Mouse (Mus musculus) retina, postnatal 1 day (tissue): Measurements from ENCODE around the gene Sntg2.
A peak's percentile ranks its signal among the peaks of the same experiment; 100 is the strongest.

Source experiments
- DNase-seq: peaks from one replicate; pipeline ENCODE4 v3.0.0-alpha.2; 2012

Gene Sntg2

GRCm38 (mm10) chr12:30272242-30272985 lies 100.8 kb downstream of the Sntg2 start:
- DNase-seq, result no peak

DNA sequence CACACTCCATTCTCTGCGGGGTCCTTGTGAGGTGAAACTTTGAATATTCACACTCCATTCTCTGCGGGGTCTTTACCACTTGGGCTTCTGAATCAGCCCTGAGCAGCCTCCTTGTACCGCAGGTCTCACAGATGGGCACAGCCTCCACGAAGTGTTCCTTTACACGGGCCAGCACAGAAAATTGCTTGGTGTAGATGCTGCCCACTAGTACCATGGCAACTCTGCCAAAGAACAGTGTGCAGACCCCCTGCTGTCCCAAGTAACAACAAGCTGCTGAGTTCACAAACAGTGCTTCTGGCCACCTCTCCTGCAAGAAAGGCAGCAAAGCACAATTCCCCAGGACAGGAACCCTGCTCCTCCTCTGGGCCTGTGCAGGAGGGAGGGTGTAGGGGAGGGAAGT lies 109.0 kb downstream of the Sntg2 start:
- no peak for DNase-seq

- DNase-seq, result no peak
These were observed 112.0 kb downstream of the Sntg2 start for GRCm38 (mm10) chr12:30261187-30261586.

- DNase-seq, result no peak
These were observed 114.5 kb downstream of the Sntg2 start for GRCm38 (mm10) chr12:30258641-30259040.

- DNase-seq, result no peak
These were observed 115.5 kb downstream of the Sntg2 start for GRCm38 (mm10) chr12:30257664-30258063.

DNA sequence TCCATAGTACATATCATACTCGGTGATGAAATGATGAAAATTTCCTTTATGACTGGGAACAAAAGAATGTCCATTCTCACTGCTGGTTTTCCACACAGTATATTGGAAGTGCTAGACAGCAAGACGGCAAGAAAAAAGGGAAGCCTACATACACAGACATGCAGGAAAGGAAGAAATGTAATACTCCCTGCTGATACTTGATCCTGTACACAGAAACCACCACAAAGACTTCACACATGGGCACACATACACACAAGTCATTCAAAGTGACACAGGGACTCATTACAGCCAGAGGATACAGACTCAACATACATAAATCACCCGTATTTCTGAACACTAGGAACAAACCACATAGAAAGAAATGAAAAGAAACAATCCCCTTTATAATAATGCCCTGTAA lies 117.0 kb downstream of the Sntg2 start:
- DNase-seq, result peak; percentile 17

- DNase-seq, result peak; percentile 9
These were observed 118.6 kb downstream of the Sntg2 start for GRCm38 (mm10) chr12:30254581-30254980.

- no peak for DNase-seq
These were observed 120.8 kb downstream of the Sntg2 start for GRCm38 (mm10) chr12:30252381-30252780.

- DNase-seq, result no peak
These were observed 121.8 kb downstream of the Sntg2 start for GRCm38 (mm10) chr12:30251283-30251829.

DNA sequence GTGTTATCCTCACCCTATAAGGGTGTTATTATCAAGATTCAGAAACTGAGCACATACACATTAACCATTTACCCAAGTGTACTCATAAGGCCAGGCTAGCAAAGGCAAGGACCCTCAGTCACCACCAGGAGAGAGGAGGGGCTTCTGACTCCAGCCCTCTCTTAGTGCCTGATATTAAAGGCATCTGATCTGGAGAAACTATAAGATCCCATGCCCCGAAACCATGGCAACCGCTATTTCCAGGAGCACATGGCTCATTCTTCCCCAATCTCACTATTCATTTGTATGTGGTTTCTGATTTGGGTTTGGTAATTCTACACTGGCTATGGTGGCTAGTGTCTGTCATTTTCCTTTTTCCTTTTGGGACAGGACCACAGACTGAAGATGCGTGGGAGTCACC lies 124.1 kb downstream of the Sntg2 start:
- DNase-seq, result no peak

DNA sequence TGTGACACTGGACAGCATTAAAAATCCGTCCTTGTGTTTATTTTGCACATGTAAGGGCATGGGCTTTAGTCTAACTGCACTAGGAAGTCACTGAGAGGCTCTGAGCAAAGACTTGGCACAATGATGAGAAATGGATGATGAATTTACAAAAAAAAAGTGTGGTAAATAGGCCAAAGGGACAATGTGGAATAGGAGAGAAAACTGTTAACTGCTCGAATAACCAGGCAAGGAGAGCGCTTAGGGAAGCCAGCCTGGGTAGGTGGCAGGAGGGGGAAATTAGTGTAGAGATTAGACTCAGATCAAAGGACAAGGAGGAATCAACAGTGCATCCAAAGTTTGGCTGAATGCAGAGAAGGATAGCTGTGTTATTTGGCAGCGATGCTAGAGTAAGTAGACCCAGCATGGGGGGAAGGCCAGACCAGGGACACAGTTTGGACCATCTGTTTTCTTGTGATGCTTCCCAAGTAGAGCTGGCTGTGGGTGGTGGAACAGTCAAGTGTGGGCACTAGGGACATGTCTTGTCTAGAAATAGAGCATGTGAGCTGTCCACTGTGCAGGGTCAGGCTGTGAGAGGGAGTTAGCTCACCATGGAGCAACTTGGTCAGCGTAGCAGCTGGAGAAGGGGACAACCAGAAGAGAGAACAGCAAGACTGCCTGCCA lies 126.8 kb downstream of the Sntg2 start:
- no peak for DNase-seq

DNA sequence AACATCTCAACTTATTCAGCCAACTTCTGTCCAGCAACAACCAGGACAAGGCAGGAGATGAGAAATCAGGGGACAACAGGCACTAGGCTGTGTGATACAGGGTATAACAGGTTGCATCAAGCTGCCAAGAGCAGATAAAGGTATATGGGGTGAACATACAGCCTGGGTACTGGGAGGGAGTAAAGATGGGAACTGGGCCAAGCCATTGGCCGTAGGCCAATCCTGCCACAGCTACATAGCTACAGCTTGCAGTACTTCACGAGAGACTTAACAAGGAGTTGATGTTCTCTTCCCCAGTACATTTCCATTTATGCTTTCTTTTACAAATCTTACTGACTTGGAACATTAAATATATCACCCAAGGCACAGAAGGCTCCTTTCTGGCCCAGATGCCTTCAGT lies 129.0 kb downstream of the Sntg2 start:
- peak; percentile 6 for DNase-seq

GRCm38 (mm10) chr12:30240891-30241290 lies 132.3 kb downstream of the Sntg2 start:
- no peak for DNase-seq

DNA sequence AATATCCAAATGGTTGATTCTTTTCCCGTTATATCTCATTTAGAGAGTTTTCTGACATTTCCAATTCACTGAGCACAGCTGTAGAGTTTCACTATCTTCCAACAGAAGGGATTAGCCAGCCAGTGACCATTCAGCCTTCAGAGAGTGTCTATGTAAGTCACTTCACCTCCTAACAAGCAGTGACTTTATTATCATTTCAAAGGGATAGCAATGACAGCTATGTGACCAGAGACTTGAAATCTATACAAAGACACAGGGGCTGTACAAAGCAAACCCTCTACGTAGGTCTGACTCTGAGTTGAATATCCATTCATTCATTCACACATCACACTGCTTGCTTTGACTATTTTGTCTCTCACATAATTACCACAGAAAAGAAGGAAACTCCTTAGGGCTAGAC lies 138.2 kb downstream of the Sntg2 start:
- peak; percentile 4 for DNase-seq

- DNase-seq, result no peak
These were observed 145.2 kb downstream of the Sntg2 start for GRCm38 (mm10) chr12:30228004-30228403.

GRCm38 (mm10) chr12:30226247-30226646 lies 146.9 kb downstream of the Sntg2 start:
- DNase-seq, result peak; percentile 7

DNA sequence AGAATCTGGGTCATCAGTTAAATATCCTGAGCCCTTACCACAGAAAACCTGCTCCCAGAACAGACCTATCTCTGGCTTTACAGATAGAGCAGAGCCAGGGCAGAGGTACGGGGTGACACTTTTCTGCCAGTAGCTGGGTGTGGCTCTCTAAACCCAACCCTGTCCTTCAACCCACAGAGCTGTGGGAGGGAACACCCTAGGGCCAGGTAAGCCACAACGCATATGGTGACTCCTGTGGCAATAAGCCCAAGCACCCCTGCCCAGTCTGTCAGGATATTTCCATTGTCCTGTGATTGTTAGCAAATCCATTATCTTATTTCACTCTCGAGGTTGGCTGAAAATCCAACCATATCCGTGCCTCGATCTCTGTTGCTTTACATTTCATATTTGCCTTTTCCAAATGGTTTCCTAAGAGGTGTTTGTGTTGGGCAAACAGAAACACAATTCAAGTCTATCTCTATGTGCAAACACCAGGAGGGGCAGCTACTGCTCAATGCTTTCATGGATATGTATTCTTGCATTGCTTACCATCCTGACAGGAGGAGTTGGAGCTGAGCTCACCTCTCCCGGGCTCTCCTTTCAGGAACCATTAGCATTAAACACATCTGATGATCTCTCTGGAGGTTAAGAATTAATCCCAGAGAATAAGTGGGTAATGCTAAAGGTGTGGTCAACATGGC lies 156.3 kb downstream of the Sntg2 start:
- no peak for DNase-seq

DNA sequence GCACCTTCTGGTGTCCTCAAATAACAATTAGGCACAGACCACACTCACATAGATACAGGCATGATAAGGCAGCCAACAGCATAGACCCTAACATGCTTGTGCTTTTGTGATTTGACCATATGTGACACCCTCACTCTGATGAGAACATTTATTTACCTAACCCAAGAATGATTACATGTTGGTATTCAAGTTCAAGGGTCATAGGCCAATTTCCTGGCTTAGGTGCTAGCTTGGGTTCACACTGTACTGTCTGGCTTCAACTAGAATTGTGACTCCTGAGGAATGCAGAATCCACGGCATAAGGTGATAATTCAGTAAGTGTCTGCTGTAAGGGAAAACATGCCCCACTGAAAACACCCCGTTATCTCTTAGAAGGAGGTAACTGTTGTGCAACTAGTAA lies 158.4 kb downstream of the Sntg2 start:
- DNase-seq, result no peak

GRCm38 (mm10) chr12:30210388-30210787 lies 162.8 kb downstream of the Sntg2 start:
- no peak for DNase-seq

GRCm38 (mm10) chr12:30208527-30208926 lies 164.6 kb downstream of the Sntg2 start:
- no peak for DNase-seq

GRCm38 (mm10) chr12:30208087-30208486 lies 165.1 kb downstream of the Sntg2 start:
- no peak for DNase-seq

DNA sequence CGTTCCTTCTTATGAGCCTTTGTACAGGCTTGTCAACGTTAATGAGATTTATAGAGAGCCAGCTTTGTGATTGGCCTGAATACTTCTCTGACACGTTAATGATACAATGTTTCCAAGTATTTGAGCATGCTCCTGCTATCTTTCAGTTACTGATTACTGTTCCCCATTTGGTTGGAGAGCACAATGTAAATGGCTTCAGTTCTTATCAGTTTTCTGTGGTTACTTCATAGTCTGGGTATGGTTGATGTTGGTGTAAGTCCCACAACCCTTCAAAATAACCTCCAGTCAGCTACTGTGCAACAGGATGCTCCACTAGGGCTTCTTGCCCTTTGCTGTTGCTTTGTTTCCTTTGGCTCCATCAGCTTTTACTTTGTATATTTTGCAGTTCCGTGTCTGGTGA lies 168.7 kb downstream of the Sntg2 start:
- DNase-seq, result no peak

DNA sequence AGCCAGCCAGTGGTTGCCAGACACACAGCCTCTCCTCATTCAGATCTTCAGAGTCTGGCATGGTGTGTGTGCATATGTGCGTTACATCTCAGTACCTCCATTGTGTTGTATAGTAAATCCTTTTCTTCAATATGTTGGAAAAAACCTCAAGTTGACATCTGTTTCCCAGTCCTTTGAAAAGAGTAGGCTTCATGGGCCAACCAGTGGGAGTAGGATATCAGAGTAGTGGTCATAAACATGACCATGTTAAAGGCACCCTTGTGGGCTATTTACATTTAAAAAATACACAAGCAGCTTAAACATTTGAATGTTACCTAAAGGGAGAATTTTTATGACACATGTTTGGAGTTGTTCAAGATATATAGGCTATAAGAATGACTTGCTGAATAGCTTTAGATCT lies 170.4 kb downstream of the Sntg2 start:
- no peak for DNase-seq

DNA sequence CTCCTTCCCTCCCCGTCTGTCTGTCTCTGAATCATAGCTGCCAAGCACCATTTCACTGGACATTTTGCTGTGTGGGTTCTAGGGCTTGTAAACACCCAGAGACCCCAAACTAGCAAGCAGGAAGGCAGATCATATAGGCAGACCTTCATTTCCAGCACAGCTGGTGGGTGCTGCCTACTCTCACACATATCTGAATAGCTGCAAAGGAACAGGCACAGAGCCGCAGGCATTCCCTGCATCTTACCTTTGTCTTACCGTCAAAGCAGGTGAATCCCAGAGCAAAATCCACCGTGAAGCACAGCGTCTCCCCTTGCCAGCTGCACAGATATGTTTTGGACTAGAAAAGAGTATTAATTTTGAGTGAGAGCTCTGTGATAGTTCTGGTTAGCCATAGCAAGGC lies 172.1 kb downstream of the Sntg2 start:
- DNase-seq, result no peak
